Mouse (Mus musculus) lung, postnatal 0 days (tissue): ENCODE data around the gene Fam207a.

ENCODE experiments used
- CTCF ChIP-seq: IDR thresholded peaks from 2 replicates; pipeline ENCODE4 v1.5.1; 2016; ENCODE audit warnings: antibody characterized with exemption, mild to moderate bottlenecking
- EP300 ChIP-seq: IDR thresholded peaks from 2 replicates; pipeline ENCODE4 v1.6.1; 2016; ENCODE audit warnings: antibody characterized with exemption, mild to moderate bottlenecking, control low read depth

DNA sequence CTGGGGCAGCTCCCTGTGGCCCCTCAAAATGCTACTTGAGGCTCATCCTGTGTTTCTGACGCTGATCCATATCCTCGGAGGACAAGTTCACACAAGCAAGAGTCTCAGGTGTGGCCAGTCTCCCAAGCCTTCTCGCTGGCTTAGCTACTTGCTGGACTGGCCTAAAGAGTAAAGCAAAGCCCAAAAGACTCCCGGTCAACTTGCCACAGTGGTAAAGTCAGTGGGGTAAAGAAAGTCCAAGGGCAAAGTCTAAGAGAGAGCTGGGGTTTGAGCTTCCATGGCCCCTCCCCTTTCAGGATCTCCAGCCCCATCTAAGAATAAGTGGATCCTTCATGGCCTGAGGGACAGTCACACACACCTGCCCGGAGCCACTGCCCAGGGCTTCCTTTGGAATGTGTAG, 36.6 kb upstream of the Fam207a start:
- TF ChIP-seq CTCF = no peak
- no peak for TF ChIP-seq EP300
